Mouse (Mus musculus): Measurements from ENCODE around the gene Farp1. TPM values are rescaled to one million over a fixed set of nuclear protein-coding genes. Genes with fewer than 3 reads are reported as not detected.

The Farp1 gene
- total and polyA plus RNA-seq, 2 experiments, result 4.2 to 8.6 TPM

DNA sequence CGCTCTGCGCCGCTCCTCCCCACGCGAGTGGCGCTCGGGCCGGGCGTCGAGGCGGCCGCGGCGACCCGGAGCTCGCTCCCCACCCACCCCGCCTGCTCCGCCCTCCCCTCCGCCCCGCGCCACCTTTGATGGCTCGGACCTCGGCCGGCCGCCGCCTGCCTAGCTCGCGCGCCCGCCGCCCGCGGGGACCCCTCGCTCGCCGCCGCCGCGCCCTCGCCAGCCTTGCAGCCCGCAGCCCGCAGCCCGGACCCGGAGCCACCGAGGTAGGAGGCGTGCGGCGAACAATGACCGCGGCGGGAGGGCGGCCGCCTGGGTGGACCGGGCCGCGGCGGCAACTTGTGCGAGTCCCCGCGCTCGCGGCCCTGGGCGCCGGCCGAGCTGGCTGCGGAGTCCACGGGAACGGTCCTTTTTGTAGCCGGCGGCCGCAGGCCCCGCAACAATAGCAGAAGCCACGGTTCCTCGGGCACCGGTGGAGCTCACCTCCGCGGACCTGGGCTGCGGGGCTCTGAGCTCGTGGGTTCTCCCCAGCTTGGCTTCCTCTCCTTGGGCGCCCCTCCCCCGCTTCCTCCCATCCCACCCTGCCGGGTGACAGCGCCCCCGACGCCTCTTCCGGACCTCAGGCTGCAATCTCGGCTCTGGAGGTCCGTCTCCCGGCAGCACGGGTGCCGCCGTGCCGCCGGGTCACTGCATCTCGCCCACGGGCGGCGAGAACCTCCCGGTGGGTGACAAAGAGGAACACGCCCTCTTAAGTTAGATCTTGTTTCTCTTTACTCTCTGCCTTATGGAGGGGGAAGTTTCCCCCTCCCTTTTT, 868 bp downstream of the Farp1 start:
- 1% methylated on average over 78 of the region's 100 CpGs for WGBS
- Histone ChIP-seq H3K4me3 (ENCODE audit: insufficient read depth, low read depth, low read length) (peak overlapping the region; percentile 93), H3K79me2 (ENCODE audit: control insufficient read depth, insufficient read depth, low read length) (peaks cover 23% of the 10 kb centered on the region; the same call in 1 of the 2 replicates), H3K4me1 (ENCODE audit: control insufficient read depth, insufficient read depth, low read length) (peaks cover 7% of the 10 kb centered on the region), H3K9ac (ENCODE audit: low read depth, low read length) (peak overlapping the region; percentile 89), H3K27me3 (ENCODE audit: control insufficient read depth, insufficient read depth, low read length) (no peaks in the 10 kb centered on the region), H3K36me3 (ENCODE audit: control insufficient read depth, insufficient read depth, low read length) (no peaks in the 10 kb centered on the region), H3K27ac (replicated peaks; ENCODE audit: insufficient read depth, low read depth, low read length) (peak overlapping the region; percentile 73)
- TF ChIP-seq POLR2A (IDR thresholded peaks at IDR 0.05; ENCODE audit: extremely low read depth, insufficient read depth, low read length) (0 out of 2 replicates have a peak, but pooled peaks have one; percentile 3), CTCF (IDR thresholded peaks at IDR 0.05; ENCODE audit: low read depth, low read length) (no peak)
- DNase-seq (ENCODE audit: extremely low read depth, low read depth, low spot score), result no peak

DNA sequence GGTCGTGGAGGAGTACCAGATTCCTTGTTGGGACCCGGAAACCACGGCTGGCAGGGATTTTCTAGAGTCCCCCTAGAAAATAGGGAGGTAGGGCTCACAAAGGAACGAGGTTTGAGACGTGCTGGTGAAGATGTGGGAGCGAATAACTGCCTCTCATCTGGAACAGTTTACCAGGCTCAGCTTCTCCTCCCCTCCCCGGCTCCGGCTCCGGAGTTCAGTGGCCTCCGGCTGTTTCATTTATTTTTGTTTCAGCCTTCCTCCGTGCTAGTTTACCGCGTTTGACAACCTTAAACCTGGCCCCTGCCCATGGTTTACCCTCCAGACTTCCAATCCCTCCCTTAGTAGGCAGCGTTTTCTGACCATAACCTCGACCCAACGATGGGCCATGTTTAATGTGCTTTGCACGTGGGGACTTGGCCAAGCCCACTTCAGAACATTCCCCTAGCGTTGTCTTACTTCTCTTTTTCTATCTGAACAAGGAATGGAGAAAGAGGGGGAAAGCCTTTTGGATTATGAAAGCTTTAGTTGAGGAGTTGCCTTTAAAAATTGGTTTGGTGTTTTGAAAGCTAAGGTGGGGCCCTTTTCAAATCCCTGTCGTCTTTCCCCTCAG, 1.7 kb downstream of the Farp1 start:
- DNase-seq (ENCODE audit: extremely low read depth, low read depth, low spot score), result peak; percentile 19

GRCm38 (mm10) chr14:121037276-121037675, 2.3 kb downstream of the Farp1 start:
- DNase-seq (ENCODE audit: extremely low read depth, low read depth, low spot score), result peak; percentile 22
- Histone ChIP-seq H3K9ac (ENCODE audit: low read depth, low read length) (no peak overlapping the region), H3K36me3 (ENCODE audit: control insufficient read depth, insufficient read depth, low read length) (no peaks in the 10 kb centered on the region), H3K4me3 (ENCODE audit: insufficient read depth, low read depth, low read length) (no peak overlapping the region), H3K27ac (replicated peaks; ENCODE audit: insufficient read depth, low read depth, low read length) (no peak overlapping the region), H3K79me2 (ENCODE audit: control insufficient read depth, insufficient read depth, low read length) (peaks cover 23% of the 10 kb centered on the region; the same call in 1 of the 2 replicates), H3K27me3 (ENCODE audit: control insufficient read depth, insufficient read depth, low read length) (no peaks in the 10 kb centered on the region), H3K4me1 (ENCODE audit: control insufficient read depth, insufficient read depth, low read length) (peaks cover 7% of the 10 kb centered on the region)
- no peak for TF ChIP-seq POLR2A (IDR thresholded peaks at IDR 0.05; ENCODE audit: extremely low read depth, insufficient read depth, low read length)
- no peak for TF ChIP-seq CTCF (IDR thresholded peaks at IDR 0.05; ENCODE audit: low read depth, low read length)
- 7% methylated on average over 7 of the region's 7 CpGs for WGBS

More for the DNA sequence above, 1.7 kb downstream of the Farp1 start:
- TF ChIP-seq POLR2A (IDR thresholded peaks at IDR 0.05; ENCODE audit: extremely low read depth, insufficient read depth, low read length) (no peak), CTCF (IDR thresholded peaks at IDR 0.05; ENCODE audit: low read depth, low read length) (no peak)
- H3K27ac ChIP-seq (replicated peaks; ENCODE audit: insufficient read depth, low read depth, low read length), result peak overlapping the region; percentile 1; the same call in 1 of the 2 replicates
- peaks cover 23% of the 10 kb centered on the region; the same call in 1 of the 2 replicates for H3K79me2 ChIP-seq (ENCODE audit: control insufficient read depth, insufficient read depth, low read length)
- peaks cover 7% of the 10 kb centered on the region for H3K4me1 ChIP-seq (ENCODE audit: control insufficient read depth, insufficient read depth, low read length)
- peak overlapping the region; percentile 59 for H3K9ac ChIP-seq (ENCODE audit: low read depth, low read length)
- no peaks in the 10 kb centered on the region for H3K27me3 ChIP-seq (ENCODE audit: control insufficient read depth, insufficient read depth, low read length)
- WGBS, result 2% methylated on average over 19 of the region's 19 CpGs
- peak overlapping the region; percentile 93 for H3K4me3 ChIP-seq (ENCODE audit: insufficient read depth, low read depth, low read length)
- H3K36me3 ChIP-seq (ENCODE audit: control insufficient read depth, insufficient read depth, low read length), result no peaks in the 10 kb centered on the region

GRCm38 (mm10) chr14:121038676-121039075, 3.7 kb downstream of the Farp1 start:
- Histone ChIP-seq H3K4me1 (ENCODE audit: control insufficient read depth, insufficient read depth, low read length) (peaks cover 7% of the 10 kb centered on the region), H3K36me3 (ENCODE audit: control insufficient read depth, insufficient read depth, low read length) (no peaks in the 10 kb centered on the region), H3K27ac (replicated peaks; ENCODE audit: insufficient read depth, low read depth, low read length) (no peak overlapping the region), H3K9ac (ENCODE audit: low read depth, low read length) (no peak overlapping the region), H3K4me3 (ENCODE audit: insufficient read depth, low read depth, low read length) (no peak overlapping the region), H3K27me3 (ENCODE audit: control insufficient read depth, insufficient read depth, low read length) (no peaks in the 10 kb centered on the region), H3K79me2 (ENCODE audit: control insufficient read depth, insufficient read depth, low read length) (peaks cover 30% of the 10 kb centered on the region; the same call in 1 of the 2 replicates)
- TF ChIP-seq POLR2A (IDR thresholded peaks at IDR 0.05; ENCODE audit: extremely low read depth, insufficient read depth, low read length) (no peak), CTCF (IDR thresholded peaks at IDR 0.05; ENCODE audit: low read depth, low read length) (no peak)
- no peak for DNase-seq (ENCODE audit: extremely low read depth, low read depth, low spot score)
- WGBS, result 91% methylated on average over 5 of the region's 5 CpGs

GRCm38 (mm10) chr14:121044145-121044544, 9.1 kb downstream of the Farp1 start:
- TF ChIP-seq CTCF (IDR thresholded peaks at IDR 0.05; ENCODE audit: low read depth, low read length) (no peak), POLR2A (IDR thresholded peaks at IDR 0.05; ENCODE audit: extremely low read depth, insufficient read depth, low read length) (no peak)
- WGBS, result 94% methylated on average over 3 of the region's 3 CpGs
- H3K27me3 ChIP-seq (ENCODE audit: control insufficient read depth, insufficient read depth, low read length), result no peaks in the 10 kb centered on the region
- no peak for DNase-seq (ENCODE audit: extremely low read depth, low read depth, low spot score)
- H3K79me2 ChIP-seq (ENCODE audit: control insufficient read depth, insufficient read depth, low read length), result peaks cover 57% of the 10 kb centered on the region
- H3K4me3 ChIP-seq (ENCODE audit: insufficient read depth, low read depth, low read length), result no peak overlapping the region
- no peak overlapping the region for H3K27ac ChIP-seq (replicated peaks; ENCODE audit: insufficient read depth, low read depth, low read length)
- H3K9ac ChIP-seq (ENCODE audit: low read depth, low read length), result no peak overlapping the region
- H3K4me1 ChIP-seq (ENCODE audit: control insufficient read depth, insufficient read depth, low read length), result no peaks in the 10 kb centered on the region
- no peaks in the 10 kb centered on the region for H3K36me3 ChIP-seq (ENCODE audit: control insufficient read depth, insufficient read depth, low read length)
